Mouse (Mus musculus) brain, embryonic 18.5 days (tissue): Measurements from ENCODE around the gene Prdm2.

Experiments
- DNase-seq: peaks from one replicate; pipeline ENCODE4 v3.0.0-alpha.2; 2012; ENCODE audit warnings: low read depth, low spot score

The Prdm2 gene

DNA sequence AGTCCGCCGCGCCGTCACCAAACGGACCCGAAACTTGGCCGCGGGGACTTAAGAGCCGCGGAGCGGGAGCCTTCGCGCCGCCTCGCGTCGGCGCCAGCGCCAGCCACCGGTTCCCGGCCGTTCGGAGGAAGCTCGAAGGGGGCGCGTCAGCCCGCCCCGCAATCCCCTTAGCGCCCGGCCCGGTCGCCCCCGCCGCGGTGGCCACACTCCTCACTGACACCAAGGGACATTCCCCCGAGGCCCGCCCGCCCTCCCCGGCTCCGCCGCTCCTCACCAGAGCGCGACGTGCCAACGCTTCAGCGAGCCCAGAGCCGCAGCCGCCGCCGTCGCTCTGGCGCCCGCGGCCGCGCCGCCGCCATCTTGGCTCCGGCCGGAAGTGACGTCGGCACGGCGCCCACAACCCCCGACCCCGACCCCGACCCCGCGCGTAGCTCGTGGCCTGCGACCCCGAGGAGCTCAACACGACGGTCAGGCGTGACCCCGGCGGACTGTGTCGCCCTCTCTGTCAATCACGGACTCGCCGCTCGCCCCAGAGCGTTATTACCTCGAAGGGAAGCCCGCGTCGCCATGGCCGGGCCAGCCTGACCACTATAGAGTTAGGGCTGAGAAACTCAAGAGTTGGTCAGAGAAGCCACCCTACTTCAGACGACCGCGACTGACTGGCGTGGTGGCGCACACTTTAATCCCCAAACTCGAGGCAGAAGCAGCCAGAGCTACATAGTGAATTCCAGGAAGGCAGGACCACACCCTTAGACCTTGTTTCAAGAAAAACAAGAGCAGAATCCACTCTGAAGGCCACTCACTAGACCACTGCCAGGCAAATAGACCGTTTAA, at the start of gene Prdm2:
Prdm2 (minus strand) TSS at position 655 of the 834 bp plus-strand sequence.
- no peak for DNase-seq

GRCm38 (mm10) chr4:143259718-143260349, 47.0 kb upstream of the Prdm2 start:
- DNase-seq: peak; percentile 30

DNA sequence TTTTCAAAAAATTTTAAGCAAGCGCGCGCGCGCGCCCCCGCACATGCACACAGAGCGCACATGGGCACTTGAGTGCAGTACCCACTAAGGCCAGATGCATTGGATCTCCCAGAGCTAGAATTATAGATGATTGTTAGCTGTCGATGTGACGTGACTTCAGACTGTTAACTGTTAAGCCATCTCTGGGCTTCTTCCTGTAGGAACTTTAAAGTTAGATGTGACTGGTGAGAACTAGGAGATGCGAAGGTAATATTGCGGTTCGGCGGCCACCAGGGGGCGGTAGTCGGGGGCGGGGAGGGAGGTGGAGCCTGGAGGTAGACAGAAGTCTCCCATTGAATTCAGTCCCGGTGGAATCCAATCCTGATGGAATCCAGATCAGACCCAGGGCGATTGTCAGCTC, 45.7 kb upstream of the Prdm2 start:
- DNase-seq: no peak

DNA sequence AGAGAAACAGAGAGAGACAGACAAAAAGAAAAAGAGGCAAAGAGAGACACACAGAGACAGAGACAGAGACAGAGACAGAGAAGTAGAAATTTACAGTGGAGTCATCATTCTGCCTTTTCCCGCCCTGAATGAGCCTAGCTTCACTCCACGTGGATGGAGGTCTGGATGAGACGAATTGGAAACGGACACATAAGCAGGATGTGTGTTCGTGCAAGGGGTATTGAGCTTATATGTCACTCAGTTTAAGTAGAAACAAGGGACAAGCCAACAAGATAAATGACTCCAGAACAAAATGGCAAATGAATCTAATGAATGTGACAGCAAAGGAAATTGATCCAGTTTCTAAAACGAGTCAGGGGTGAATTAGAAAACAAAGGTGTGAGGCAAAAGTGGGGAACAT, 45.2 kb upstream of the Prdm2 start:
- DNase-seq: no peak

GRCm38 (mm10) chr4:143255541-143255940, 42.7 kb upstream of the Prdm2 start:
- no peak for DNase-seq

- DNase-seq: no peak
Observed at GRCm38 (mm10) chr4:143253356-143253755, 40.6 kb upstream of the Prdm2 start.

GRCm38 (mm10) chr4:143248050-143248449, 35.3 kb upstream of the Prdm2 start:
- DNase-seq: no peak

GRCm38 (mm10) chr4:143241294-143241693, 28.5 kb upstream of the Prdm2 start:
- DNase-seq: no peak

DNA sequence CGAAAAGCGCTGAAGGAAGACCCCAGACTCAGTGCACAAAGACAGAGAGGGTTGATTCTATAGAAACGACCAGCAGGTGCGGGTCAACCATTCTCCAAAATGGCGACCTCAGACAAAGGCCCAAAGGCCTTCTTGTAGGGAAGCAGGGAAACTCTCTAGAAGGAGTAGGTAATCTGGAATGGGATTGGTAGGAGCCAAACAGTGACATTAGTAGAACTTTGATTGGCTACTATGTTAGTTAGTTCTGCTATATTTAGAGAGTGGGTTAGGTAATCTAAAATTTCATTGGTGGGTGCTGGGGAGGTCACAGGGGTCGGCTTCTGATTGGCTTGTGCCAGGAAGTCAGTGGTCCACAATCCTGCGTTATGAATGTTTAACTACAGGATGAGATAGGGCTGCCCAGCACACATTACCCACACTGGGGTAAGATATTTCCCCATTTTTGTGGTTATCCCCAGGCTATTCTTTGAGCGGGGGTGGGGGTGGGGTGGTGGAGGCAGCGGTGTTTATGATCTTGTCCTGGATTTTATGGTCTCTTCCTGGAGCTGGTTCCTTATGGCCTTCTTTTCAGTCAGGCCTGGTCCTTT, 26.9 kb upstream of the Prdm2 start:
- no peak for DNase-seq

GRCm38 (mm10) chr4:143239117-143239516, 26.3 kb upstream of the Prdm2 start:
- no peak for DNase-seq

DNA sequence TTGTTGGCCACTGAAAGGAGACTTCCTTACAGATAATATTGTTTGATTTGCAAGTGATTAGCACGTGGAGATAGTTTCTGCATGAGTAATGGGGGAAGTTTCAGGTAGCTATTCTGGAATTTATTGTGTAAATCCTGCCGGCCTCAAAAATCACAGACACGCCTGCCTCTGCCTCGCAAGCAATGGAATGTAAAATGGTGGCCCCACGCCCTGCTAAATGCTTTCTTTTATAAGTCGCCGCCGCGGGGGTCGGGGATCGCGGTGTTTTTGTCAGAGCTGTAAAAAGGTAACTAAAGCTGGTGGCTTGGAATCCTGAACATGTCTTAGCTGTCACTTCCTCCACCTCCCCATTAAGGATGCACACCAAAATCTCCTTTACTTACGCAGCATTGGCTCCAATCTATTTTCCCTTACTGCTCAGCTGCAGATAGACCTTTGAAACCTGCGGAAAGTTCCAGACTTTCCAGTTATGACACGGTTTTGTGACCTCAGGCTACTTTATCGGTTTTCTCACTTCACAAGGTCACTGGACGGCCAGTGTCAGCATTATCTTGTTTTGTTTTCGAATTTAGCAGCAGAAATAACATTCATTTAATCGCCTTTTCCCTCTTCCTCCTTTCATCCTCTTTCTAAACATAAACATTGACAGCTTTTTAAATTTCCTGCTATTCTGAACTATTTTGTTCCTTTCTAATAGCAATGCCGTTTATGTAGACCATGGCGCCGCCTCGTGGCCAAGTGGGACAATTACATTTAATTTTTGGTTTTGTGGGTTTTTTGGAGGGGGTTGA, 25.6 kb upstream of the Prdm2 start:
- DNase-seq: no peak

DNA sequence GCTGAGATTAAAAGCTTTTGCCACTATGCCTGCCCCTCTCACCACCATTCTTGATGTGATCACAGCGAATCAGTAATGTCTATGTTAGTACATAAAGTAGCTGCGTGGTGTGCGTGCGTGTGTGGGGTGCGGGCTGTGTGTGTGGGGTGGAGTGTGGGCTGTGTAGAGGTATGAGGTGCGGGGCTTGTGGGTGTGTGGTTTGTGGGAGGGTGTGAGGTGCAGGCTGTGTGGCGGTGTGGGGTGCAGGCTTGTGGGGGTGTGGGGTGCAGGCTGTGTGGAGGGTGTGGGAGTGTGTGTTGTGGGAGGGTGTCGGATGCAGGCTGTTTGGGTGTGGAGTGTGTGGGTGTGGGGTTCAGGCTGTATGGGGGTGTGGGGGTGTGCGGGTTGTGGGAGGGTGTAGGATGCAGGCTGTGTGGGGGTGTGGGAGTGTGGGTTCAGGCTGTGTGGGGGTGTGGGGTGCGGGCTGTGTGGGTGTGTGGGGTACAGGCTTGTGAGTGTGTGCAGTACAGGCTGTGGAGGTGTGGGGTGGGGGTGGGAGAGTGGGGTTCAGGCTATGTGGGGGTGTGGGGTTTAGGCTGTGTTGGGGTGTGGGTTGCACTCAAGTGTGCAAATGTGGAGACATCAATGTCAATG, 19.1 kb upstream of the Prdm2 start:
- DNase-seq: no peak

GRCm38 (mm10) chr4:143231110-143231509, 18.3 kb upstream of the Prdm2 start:
- DNase-seq: no peak

- DNase-seq: no peak
Observed at GRCm38 (mm10) chr4:143227976-143228375, 15.2 kb upstream of the Prdm2 start.

DNA sequence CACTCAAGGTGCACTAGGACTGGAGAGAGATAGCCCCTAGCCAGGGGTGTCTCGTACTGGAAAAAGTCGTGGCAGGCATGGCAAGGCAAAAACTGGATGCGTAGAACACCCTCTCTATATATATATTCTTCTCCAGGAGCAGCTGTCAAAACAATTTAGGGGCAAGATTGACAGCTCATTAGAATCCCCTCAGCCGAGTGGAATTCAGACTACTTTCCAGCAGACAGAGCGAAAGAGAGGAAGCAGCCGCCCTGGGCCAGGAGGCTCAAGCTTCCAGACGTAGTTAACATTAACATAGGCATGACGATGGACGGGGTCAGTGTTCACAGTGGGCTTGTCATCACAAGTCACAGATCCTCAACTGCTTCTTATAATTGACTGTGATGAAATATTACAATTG, 13.1 kb upstream of the Prdm2 start:
- DNase-seq: no peak

DNA sequence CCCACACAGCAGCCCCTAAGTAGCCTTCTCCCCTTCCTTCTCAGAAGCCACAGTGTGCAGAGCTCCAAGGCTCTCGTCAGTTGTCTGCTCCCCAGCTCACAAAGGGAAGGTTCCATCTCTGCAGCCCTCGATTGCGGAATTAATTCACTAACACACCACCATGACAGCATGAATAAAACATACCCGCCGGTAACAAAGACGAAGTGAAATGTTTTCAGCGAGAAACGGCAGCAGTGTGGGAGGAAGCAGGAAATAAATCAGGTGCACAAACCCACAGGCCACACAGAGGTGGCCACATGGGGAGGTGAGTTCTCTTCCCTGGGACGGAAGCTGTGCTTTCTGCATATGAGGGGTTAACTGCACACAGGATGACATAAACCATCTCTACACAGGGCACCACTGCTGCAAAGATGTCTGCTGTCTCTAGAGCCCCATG, 6.5 kb upstream of the Prdm2 start:
- no peak for DNase-seq

DNA sequence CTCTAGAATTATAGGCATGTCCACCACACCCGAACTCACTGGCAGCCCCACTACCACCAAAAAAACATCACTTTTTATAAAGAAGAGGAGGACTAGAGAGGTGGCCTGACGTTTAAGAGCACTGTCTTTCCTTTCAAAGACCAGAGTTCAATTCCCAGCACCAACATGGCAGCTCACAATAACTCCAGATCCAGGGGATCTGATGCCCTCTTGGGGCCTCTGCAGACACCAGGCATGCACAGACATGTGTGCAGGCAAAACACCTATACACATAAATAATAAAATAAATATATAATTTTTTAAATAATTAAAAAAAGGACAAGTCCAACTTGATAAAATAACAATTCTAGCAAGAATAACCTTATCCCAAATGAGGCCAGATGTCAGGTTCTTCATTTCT, 6.1 kb upstream of the Prdm2 start:
- no peak for DNase-seq

GRCm38 (mm10) chr4:143217189-143217588, 4.4 kb upstream of the Prdm2 start:
- DNase-seq: no peak

- DNase-seq: no peak
Observed at GRCm38 (mm10) chr4:143214221-143214797, 1.5 kb upstream of the Prdm2 start.

DNA sequence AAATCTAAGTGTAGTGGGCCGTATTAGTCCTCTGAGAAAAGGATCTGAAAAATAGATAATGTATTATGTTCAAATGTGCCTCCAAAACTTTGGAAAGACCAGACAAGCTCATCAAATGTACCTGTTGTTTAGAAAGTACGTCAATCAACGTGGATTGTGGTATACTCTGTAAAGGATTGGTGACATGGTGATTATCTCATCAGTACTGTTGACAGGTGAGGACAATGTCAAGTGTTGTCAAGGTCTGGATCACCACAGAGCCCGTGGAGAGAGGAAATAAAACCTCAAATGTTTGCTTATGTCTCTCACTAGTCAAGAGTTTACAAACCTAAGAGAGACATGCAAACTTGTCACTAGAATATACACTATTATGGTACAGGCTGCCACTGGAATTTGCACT, 776 bp upstream of the Prdm2 start:
- no peak for DNase-seq

- no peak for DNase-seq
Observed at GRCm38 (mm10) chr4:143213175-143213479, 332 bp upstream of the Prdm2 start.
